Mouse (Mus musculus) intestine, embryonic 16.5 days (tissue): ENCODE data around the gene Poln. TPM values are rescaled to one million over a fixed set of nuclear protein-coding genes. Genes with fewer than 3 reads are reported as not detected.

Source experiments
- ATAC-seq: fragments of 200-750 bp; cut with Nextera tagmentation; 2 replicates; pipeline ENCODE4 v1.8.0; 2017; ENCODE audit warnings: moderate TSS enrichment, moderate library complexity
- H3K27ac ChIP-seq: fragments of 300-500 bp; sonication (generic); 2 replicates; pipeline ENCODE4 v1.5.1; 2014; ENCODE audit warnings: mild to moderate bottlenecking, low read length
- H3K27me3 ChIP-seq: fragments of 300-500 bp; sonication (generic); replicated peaks from 2 replicates; pipeline ENCODE4 v1.6.1; 2014; ENCODE audit warnings: low read length, control low read depth, mixed read lengths; ENCODE audit not compliant: control insufficient read depth, insufficient read depth
- H3K36me3 ChIP-seq: fragments of 300-500 bp; sonication (generic); 2 replicates; pipeline ENCODE4 v1.6.1; 2014; ENCODE audit warnings: low read length, control low read depth; ENCODE audit not compliant: control insufficient read depth, insufficient read depth
- H3K4me1 ChIP-seq: fragments of 300-500 bp; sonication (generic); 2 replicates; pipeline ENCODE4 v1.6.1; 2014; ENCODE audit warnings: low read length, control low read depth, mixed read lengths; ENCODE audit not compliant: control insufficient read depth, insufficient read depth
- H3K4me2 ChIP-seq: fragments of 300-500 bp; sonication (generic); 2 replicates; pipeline ENCODE4 v1.6.1; 2014; ENCODE audit warnings: low read depth, low read length, control low read depth
- H3K4me3 ChIP-seq: fragments of 300-500 bp; sonication (generic); 2 replicates; pipeline ENCODE4 v1.5.1; 2014; ENCODE audit warnings: mild to moderate bottlenecking, low read length
- H3K9ac ChIP-seq: fragments of 300-500 bp; sonication (generic); 2 replicates; pipeline ENCODE4 v1.6.1; 2014; ENCODE audit warnings: low read depth, low read length
- H3K9me3 ChIP-seq: fragments of 300-500 bp; sonication (generic); 2 replicates; pipeline ENCODE4 v1.6.1; 2016; ENCODE audit warnings: low read length, control low read depth; ENCODE audit not compliant: control insufficient read depth
- WGBS: fragments of 180-500 bp; shearing (Covaris S2); extraction: QIAGEN DNeasy Blood & Tissue Kit; methylation state at CpG from one replicate; pipeline ENCODE4 v1.1.7; 2014; 5-methylcytosine and 5-hydroxymethylcytosine counted together
- polyA plus RNA-seq: library from polyadenylated mRNA; unstranded; fragments of >200 nt; fragmentation: Nextera tagmentation; extraction: Ambion mirVana; gene quantifications from 2 replicates; pipeline ENCODE4 v1.2.1, GENCODE M21; 2015

Poln gene
- polyA plus RNA-seq, 1 experiment from 2014 or later, result 0.23 TPM

- Histone ChIP-seq H3K4me3 (no peak overlapping the region), H3K9me3 (no peaks in the 10 kb centered on the region), H3K27me3 (no peaks in the 10 kb centered on the region), H3K36me3 (no peaks in the 10 kb centered on the region), H3K4me1 (peaks cover 23% of the 10 kb centered on the region), H3K4me2 (no peak overlapping the region), H3K27ac (no peak overlapping the region), H3K9ac (no peak overlapping the region)
- 55% methylated on average over 1 of the region's 1 CpGs for WGBS
- ATAC-seq, result no peak
Measured at GRCm38 (mm10) chr5:34189521-34189920, 20.3 kb upstream of the Poln start.

GRCm38 (mm10) chr5:34188856-34189255 is 19.6 kb upstream of the Poln start:
- no peak overlapping the region for H3K9ac ChIP-seq
- H3K4me3 ChIP-seq, result no peak overlapping the region
- H3K27me3 ChIP-seq, result no peaks in the 10 kb centered on the region
- no peaks in the 10 kb centered on the region for H3K9me3 ChIP-seq
- ATAC-seq, result no peak
- no peaks in the 10 kb centered on the region for H3K36me3 ChIP-seq
- no peak overlapping the region for H3K27ac ChIP-seq
- no peak overlapping the region for H3K4me2 ChIP-seq
- peaks cover 23% of the 10 kb centered on the region for H3K4me1 ChIP-seq
- 60% methylated on average over 2 of the region's 2 CpGs for WGBS

- Histone ChIP-seq H3K27me3 (no peaks in the 10 kb centered on the region), H3K9me3 (no peaks in the 10 kb centered on the region), H3K9ac (peak within 1 kb of the TSS; percentile 90), H3K4me2 (peak within 1 kb of the TSS; percentile 78), H3K27ac (peak within 1 kb of the TSS; percentile 94), H3K4me1 (peaks cover 23% of the 10 kb centered on the region), H3K36me3 (no peaks in the 10 kb centered on the region), H3K4me3 (peak within 1 kb of the TSS; percentile 96)
- ATAC-seq, result peak; percentile 98
- under 1% methylated on average over 60 of the region's 60 CpGs for WGBS
Measured at GRCm38 (mm10) chr5:34187601-34188316, 18.5 kb upstream of the Poln start, which contains the start of gene Mxd4. Gene Mxd4, minus strand, starts transcription at chr5:34187720.

- peak; percentile 22 for ATAC-seq
- H3K9ac ChIP-seq, result peak overlapping the region; percentile 90
- H3K4me2 ChIP-seq, result peak overlapping the region; percentile 76
- H3K36me3 ChIP-seq, result no peaks in the 10 kb centered on the region
- no peaks in the 10 kb centered on the region for H3K27me3 ChIP-seq
- peaks cover 23% of the 10 kb centered on the region for H3K4me1 ChIP-seq
- peak overlapping the region; percentile 94 for H3K27ac ChIP-seq
- H3K9me3 ChIP-seq, result no peaks in the 10 kb centered on the region
- WGBS, result under 1% methylated on average over 46 of the region's 46 CpGs
- peak overlapping the region; percentile 96 for H3K4me3 ChIP-seq
Measured at GRCm38 (mm10) chr5:34186961-34187391, 17.7 kb upstream of the Poln start.

GRCm38 (mm10) chr5:34186391-34186790 is 17.1 kb upstream of the Poln start:
- no peak for ATAC-seq
- Histone ChIP-seq H3K9ac (peak overlapping the region; percentile 90), H3K27ac (peak overlapping the region; percentile 94), H3K36me3 (no peaks in the 10 kb centered on the region), H3K27me3 (no peaks in the 10 kb centered on the region), H3K9me3 (no peaks in the 10 kb centered on the region), H3K4me3 (peak overlapping the region; percentile 96), H3K4me1 (peaks cover 28% of the 10 kb centered on the region), H3K4me2 (peak overlapping the region; percentile 76)
- WGBS, result 57% methylated on average over 2 of the region's 2 CpGs

- Histone ChIP-seq H3K36me3 (no peaks in the 10 kb centered on the region), H3K4me1 (peaks cover 31% of the 10 kb centered on the region), H3K27me3 (no peaks in the 10 kb centered on the region), H3K27ac (no peak overlapping the region), H3K4me3 (peak overlapping the region; percentile 96), H3K4me2 (peak overlapping the region; percentile 76), H3K9ac (peak overlapping the region; percentile 90), H3K9me3 (no peaks in the 10 kb centered on the region)
- ATAC-seq, result no peak
Measured at GRCm38 (mm10) chr5:34185791-34186190, 16.5 kb upstream of the Poln start.

- whole genome bisulfite sequencing, result 87% methylated on average over 1 of the region's 1 CpGs
- Histone ChIP-seq H3K27me3 (no peaks in the 10 kb centered on the region), H3K4me3 (no peak overlapping the region), H3K27ac (no peak overlapping the region), H3K4me1 (peaks cover 31% of the 10 kb centered on the region), H3K4me2 (0 out of 2 replicates have a peak overlapping the region, but pooled peaks have one; percentile 5), H3K9me3 (no peaks in the 10 kb centered on the region), H3K9ac (peak overlapping the region; percentile 9; the same call in 1 of the 2 replicates), H3K36me3 (no peaks in the 10 kb centered on the region)
- no peak for ATAC-seq
Measured at GRCm38 (mm10) chr5:34185051-34185580, 15.9 kb upstream of the Poln start.

- WGBS, result 95% methylated on average over 3 of the region's 3 CpGs
- H3K4me3 ChIP-seq, result no peak overlapping the region
- no peak overlapping the region for H3K9ac ChIP-seq
- no peak for ATAC-seq
- H3K4me2 ChIP-seq, result no peak overlapping the region
- peaks cover 31% of the 10 kb centered on the region for H3K4me1 ChIP-seq
- no peaks in the 10 kb centered on the region for H3K9me3 ChIP-seq
- H3K27me3 ChIP-seq, result no peaks in the 10 kb centered on the region
- H3K27ac ChIP-seq, result no peak overlapping the region
- H3K36me3 ChIP-seq, result no peaks in the 10 kb centered on the region
Measured at GRCm38 (mm10) chr5:34183976-34184375, 14.7 kb upstream of the Poln start.

- Histone ChIP-seq H3K9me3 (no peaks in the 10 kb centered on the region), H3K4me3 (no peak overlapping the region), H3K27me3 (no peaks in the 10 kb centered on the region), H3K9ac (no peak overlapping the region), H3K27ac (no peak overlapping the region), H3K4me1 (peaks cover 28% of the 10 kb centered on the region), H3K4me2 (no peak overlapping the region), H3K36me3 (no peaks in the 10 kb centered on the region)
- 62% methylated on average over 5 of the region's 5 CpGs for WGBS
- ATAC-seq, result no peak
Measured at GRCm38 (mm10) chr5:34183156-34183880, 14.1 kb upstream of the Poln start.
